Mouse (Mus musculus) neural tube, embryonic 11.5 days (tissue): Measurements from ENCODE around the gene Wnt10a. TPM values are rescaled to one million over a fixed set of nuclear protein-coding genes. Genes with fewer than 3 reads are reported as not detected.
"Not testable (repeated sequence)": the region's sequence is repeated elsewhere in the genome, so short reads cannot be mapped to it uniquely, and the experiment has no call there.

Experiments
- ATAC-seq: fragments of 200-750 bp; cut with Nextera tagmentation; 2 replicates; pipeline ENCODE4 v1.8.0; 2017; ENCODE audit warnings: moderate number of reproducible peaks, mild to moderate bottlenecking, moderate TSS enrichment, moderate library complexity; ENCODE audit not compliant: insufficient read depth, low FRiP score, low TSS enrichment
- DNase-seq: peaks from one replicate; pipeline ENCODE4 v3.0.0-alpha.2; 2015; ENCODE audit warnings: low spot score
- H3K27ac ChIP-seq: fragments of 300-500 bp; sonication (generic); 2 replicates; pipeline ENCODE4 v1.5.1; 2014; ENCODE audit warnings: low read depth, mild to moderate bottlenecking, low read length
- H3K27me3 ChIP-seq: fragments of 300-500 bp; sonication (generic); 2 replicates; pipeline ENCODE4 v1.6.1; 2014; ENCODE audit warnings: mild to moderate bottlenecking, low read length, mixed read lengths; ENCODE audit not compliant: control insufficient read depth, insufficient read depth
- H3K36me3 ChIP-seq: fragments of 300-500 bp; sonication (generic); 2 replicates; pipeline ENCODE4 v1.6.1; 2014; ENCODE audit warnings: mild to moderate bottlenecking, low read length, moderate library complexity, mixed read lengths; ENCODE audit not compliant: control insufficient read depth, insufficient read depth
- H3K4me1 ChIP-seq: fragments of 300-500 bp; sonication (generic); 2 replicates; pipeline ENCODE4 v1.6.1; 2014; ENCODE audit warnings: low read length, mixed read lengths; ENCODE audit not compliant: control insufficient read depth, insufficient read depth
- H3K4me2 ChIP-seq: fragments of 300-500 bp; sonication (generic); 2 replicates; pipeline ENCODE4 v1.6.1; 2014; ENCODE audit warnings: low read depth, mild to moderate bottlenecking, moderate library complexity
- H3K4me3 ChIP-seq: fragments of 300-500 bp; sonication (generic); 2 replicates; pipeline ENCODE4 v1.5.1; 2014; ENCODE audit warnings: low read depth, low read length
- H3K9ac ChIP-seq: fragments of 300-500 bp; sonication (generic); 2 replicates; pipeline ENCODE4 v1.6.1; 2014; ENCODE audit warnings: mild to moderate bottlenecking, low read length
- H3K9me3 ChIP-seq: fragments of 300-500 bp; sonication (generic); 2 replicates; pipeline ENCODE4 v1.6.1; 2016; ENCODE audit warnings: low read length; ENCODE audit not compliant: control insufficient read depth
- WGBS: fragments of 180-500 bp; shearing (Covaris S2); extraction: QIAGEN DNeasy Blood & Tissue Kit; methylation state at CpG from one replicate; pipeline ENCODE4 v1.1.7; 2014; 5-methylcytosine and 5-hydroxymethylcytosine counted together
- polyA plus RNA-seq: library from polyadenylated mRNA; unstranded; fragments of >200 nt; fragmentation: Nextera tagmentation; extraction: Ambion mirVana; gene quantifications from 2 replicates; pipeline ENCODE4 v1.2.1, GENCODE M21; 2014

The Wnt10a gene
- polyA plus RNA-seq, 1 experiment from 2014 or later, result 2.4 TPM

GRCm38 (mm10) chr1:74805340-74805835 lies 14.1 kb downstream of the Wnt10a start:
- H3K4me1 ChIP-seq, result peaks cover 29% of the 10 kb centered on the region
- 20% methylated on average over 4 of the region's 4 CpGs for WGBS
- peaks cover 74% of the 10 kb centered on the region for H3K27me3 ChIP-seq

GRCm38 (mm10) chr1:74805843-74806242 lies 14.5 kb downstream of the Wnt10a start:
- H3K4me3 ChIP-seq, result no peak overlapping the region
- DNase-seq (no peak), ATAC-seq (no peak)
- H3K9ac ChIP-seq, result no peak overlapping the region
- WGBS, result 12% methylated on average over 5 of the region's 5 CpGs
- no peak overlapping the region for H3K27ac ChIP-seq
- H3K4me2 ChIP-seq, result no peak overlapping the region
- no peaks in the 10 kb centered on the region for H3K9me3 ChIP-seq
- no peaks in the 10 kb centered on the region for H3K36me3 ChIP-seq
- H3K4me1 ChIP-seq, result peaks cover 26% of the 10 kb centered on the region
- peaks cover 70% of the 10 kb centered on the region for H3K27me3 ChIP-seq

More at GRCm38 (mm10) chr1:74805340-74805835, 14.1 kb downstream of the Wnt10a start:
- DNase-seq (no peak), ATAC-seq (no peak)
- H3K36me3 ChIP-seq, result no peaks in the 10 kb centered on the region
- H3K4me3 ChIP-seq, result no peak overlapping the region
- no peak overlapping the region for H3K9ac ChIP-seq
- no peak overlapping the region for H3K4me2 ChIP-seq
- no peak overlapping the region for H3K27ac ChIP-seq
- no peaks in the 10 kb centered on the region for H3K9me3 ChIP-seq

- H3K9me3 ChIP-seq, result no peaks in the 10 kb centered on the region
Observed at GRCm38 (mm10) chr1:74806360-74807311, 15.3 kb downstream of the Wnt10a start.

GRCm38 (mm10) chr1:74807551-74808071 lies 16.3 kb downstream of the Wnt10a start:
- H3K4me3 ChIP-seq, result no peak overlapping the region
- peak; percentile 33 for DNase-seq

More at GRCm38 (mm10) chr1:74806360-74807311, 15.3 kb downstream of the Wnt10a start:
- Histone ChIP-seq H3K4me1 (peaks cover 26% of the 10 kb centered on the region), H3K36me3 (no peaks in the 10 kb centered on the region), H3K27ac (no peak overlapping the region), H3K4me3 (peak overlapping the region; percentile 28), H3K4me2 (peak overlapping the region; percentile 56), H3K9ac (peak overlapping the region; percentile 26; the same call in 1 of the 2 replicates), H3K27me3 (peaks cover 62% of the 10 kb centered on the region)
- peak; percentile 42 for ATAC-seq
- WGBS, result under 1% methylated on average over 37 of the region's 38 CpGs
- peak; percentile 77 for DNase-seq

GRCm38 (mm10) chr1:74808078-74808477 lies 16.8 kb downstream of the Wnt10a start:
- no peaks in the 10 kb centered on the region for H3K9me3 ChIP-seq
- DNase-seq (peak; percentile 94), ATAC-seq (peak; percentile 48; the same call in 1 of the 2 replicates)
- H3K36me3 ChIP-seq, result no peaks in the 10 kb centered on the region
- peaks cover 47% of the 10 kb centered on the region for H3K27me3 ChIP-seq
- peak overlapping the region; percentile 56 for H3K4me2 ChIP-seq
- H3K4me3 ChIP-seq, result no peak overlapping the region
- WGBS, result 0% methylated on average over 16 of the region's 16 CpGs
- peaks cover 26% of the 10 kb centered on the region for H3K4me1 ChIP-seq
- no peak overlapping the region for H3K9ac ChIP-seq
- no peak overlapping the region for H3K27ac ChIP-seq

More at GRCm38 (mm10) chr1:74807551-74808071, 16.3 kb downstream of the Wnt10a start:
- H3K27ac ChIP-seq, result no peak overlapping the region
- 3% methylated on average over 23 of the region's 23 CpGs for WGBS
- peak overlapping the region; percentile 56 for H3K4me2 ChIP-seq
- H3K9me3 ChIP-seq, result no peaks in the 10 kb centered on the region
- no peaks in the 10 kb centered on the region for H3K36me3 ChIP-seq
- H3K9ac ChIP-seq, result no peak overlapping the region
- peaks cover 52% of the 10 kb centered on the region for H3K27me3 ChIP-seq
- peak; percentile 22; the same call in 1 of the 2 replicates for ATAC-seq
- peaks cover 26% of the 10 kb centered on the region for H3K4me1 ChIP-seq

- no peaks in the 10 kb centered on the region for H3K9me3 ChIP-seq
- no peaks in the 10 kb centered on the region for H3K36me3 ChIP-seq
- peaks cover 38% of the 10 kb centered on the region for H3K27me3 ChIP-seq
- H3K9ac ChIP-seq, result no peak overlapping the region
- no peak overlapping the region for H3K4me3 ChIP-seq
- no peak overlapping the region for H3K27ac ChIP-seq
- peaks cover 19% of the 10 kb centered on the region for H3K4me1 ChIP-seq
- DNase-seq (peak; percentile 5), ATAC-seq (no peak)
- H3K4me2 ChIP-seq, result no peak overlapping the region
- WGBS, result 57% methylated on average over 10 of the region's 10 CpGs
Observed at GRCm38 (mm10) chr1:74809007-74809406, 17.7 kb downstream of the Wnt10a start.

- WGBS, result 75% methylated on average over 9 of the region's 9 CpGs
- ATAC-seq (no peak), DNase-seq (no peak)
- H3K4me3 ChIP-seq, result no peak overlapping the region
- H3K27me3 ChIP-seq, result no peaks in the 10 kb centered on the region
- no peaks in the 10 kb centered on the region for H3K9me3 ChIP-seq
- H3K9ac ChIP-seq, result no peak overlapping the region
- no peaks in the 10 kb centered on the region for H3K4me1 ChIP-seq
- H3K4me2 ChIP-seq, result no peak overlapping the region
- H3K36me3 ChIP-seq, result no peaks in the 10 kb centered on the region
- no peak overlapping the region for H3K27ac ChIP-seq
Observed at GRCm38 (mm10) chr1:74814931-74815647, 23.8 kb downstream of the Wnt10a start.

- not testable (repeated sequence) for H3K9ac ChIP-seq, H3K27me3 ChIP-seq, DNase-seq, H3K4me2 ChIP-seq, H3K4me1 ChIP-seq, H3K36me3 ChIP-seq, H3K4me3 ChIP-seq, H3K27ac ChIP-seq, H3K9me3 ChIP-seq, ATAC-seq
- WGBS, result 93% methylated on average over 6 of the region's 6 CpGs
Observed at GRCm38 (mm10) chr1:74815965-74816364, 24.6 kb downstream of the Wnt10a start.
